Mouse (Mus musculus) small intestine, adult 2 months (tissue): Measurements from ENCODE around the gene Rilp. TPM values are rescaled to one million over a fixed set of nuclear protein-coding genes. Genes with fewer than 3 reads are reported as not detected.

Experiments
- H3K27ac ChIP-seq: fragments of 200-500 bp; 2 replicates; pipeline ENCODE4 v1.5.1; 2012; ENCODE audit warnings: low read depth, low read length, control low read depth, inconsistent platforms; ENCODE audit not compliant: insufficient read depth
- H3K27me3 ChIP-seq: fragments of 200-500 bp; 2 replicates; pipeline ENCODE4 v1.6.1; 2012; ENCODE audit warnings: mild to moderate bottlenecking, moderate library complexity, low read length, inconsistent platforms; ENCODE audit not compliant: control insufficient read depth, insufficient read depth
- H3K36me3 ChIP-seq: fragments of 200-500 bp; 2 replicates; pipeline ENCODE4 v1.6.1; 2012; ENCODE audit warnings: mild to moderate bottlenecking, low read length, control low read depth, inconsistent platforms; ENCODE audit not compliant: control insufficient read depth, insufficient read depth
- H3K4me1 ChIP-seq: fragments of 200-500 bp; 2 replicates; pipeline ENCODE4 v1.6.1; 2012; ENCODE audit warnings: low read length, inconsistent platforms, mixed read lengths; ENCODE audit not compliant: control insufficient read depth, insufficient read depth, insufficient read length
- H3K4me3 ChIP-seq: fragments of 200-500 bp; 2 replicates; pipeline ENCODE4 v1.5.1; 2012; ENCODE audit warnings: low read depth, mild to moderate bottlenecking, control low read depth, inconsistent platforms, low read length, moderate library complexity
- CTCF ChIP-seq: fragments of 200-500 bp; IDR thresholded peaks from 2 replicates; pipeline ENCODE4 v1.5.1; 2012; ENCODE audit warnings: low read depth, mild to moderate bottlenecking, control low read depth, inconsistent platforms, low read length, moderate library complexity, mixed read lengths; ENCODE audit not compliant: insufficient replicate concordance, insufficient read length; ENCODE audit errors: extremely low read depth
- POLR2A ChIP-seq: fragments of 200-500 bp; IDR thresholded peaks from 2 replicates; pipeline ENCODE4 v1.6.1; 2012; ENCODE audit warnings: low read depth, mild to moderate bottlenecking, control low read depth, inconsistent platforms, low read length, moderate library complexity
- WGBS: fragments of 180-500 bp; shearing (Covaris S2); methylation state at CpG from one replicate; pipeline ENCODE4 v1.1.7; 2018; 5-methylcytosine and 5-hydroxymethylcytosine counted together
- polyA plus RNA-seq: library from polyadenylated mRNA; depleted of rRNA; stranded (reverse); fragments of >200 nt; gene quantifications from 2 replicates; pipeline ENCODE4 v1.2.3, GENCODE M21; 2012

The Rilp gene
- polyA plus RNA-seq, 1 experiment = 15.0 TPM

- H3K27me3 ChIP-seq = no peaks in the 10 kb centered on the region
- 26% methylated on average over 4 of the region's 4 CpGs for WGBS
- TF ChIP-seq POLR2A = no peak
- H3K4me3 ChIP-seq = peak overlapping the region; percentile 97
- peaks cover 27% of the 10 kb centered on the region for H3K36me3 ChIP-seq
- H3K27ac ChIP-seq = peak overlapping the region; percentile 44
- peaks cover 30% of the 10 kb centered on the region for H3K4me1 ChIP-seq
These were observed 46.3 kb upstream of the Rilp start for GRCm38 (mm10) chr11:75463624-75464023.

- Histone ChIP-seq H3K36me3 (peaks cover 27% of the 10 kb centered on the region), H3K4me1 (peaks cover 29% of the 10 kb centered on the region), H3K27ac (no peak overlapping the region), H3K27me3 (no peaks in the 10 kb centered on the region), H3K4me3 (no peak overlapping the region)
- TF ChIP-seq POLR2A (no peak), CTCF (no peak)
- WGBS = 76% methylated on average over 6 of the region's 6 CpGs
These were observed 45.5 kb upstream of the Rilp start for GRCm38 (mm10) chr11:75464417-75464816.

- Histone ChIP-seq H3K36me3 (peaks cover 27% of the 10 kb centered on the region), H3K27ac (no peak overlapping the region), H3K4me1 (peaks cover 26% of the 10 kb centered on the region), H3K27me3 (no peaks in the 10 kb centered on the region), H3K4me3 (no peak overlapping the region)
- 78% methylated on average over 6 of the region's 6 CpGs for WGBS
- TF ChIP-seq CTCF (no peak), POLR2A (no peak)
These were observed 44.8 kb upstream of the Rilp start for GRCm38 (mm10) chr11:75465051-75465450.

- H3K36me3 ChIP-seq = peaks cover 27% of the 10 kb centered on the region
- no peak overlapping the region for H3K4me3 ChIP-seq
- 98% methylated on average over 4 of the region's 4 CpGs for WGBS
- no peak overlapping the region for H3K27ac ChIP-seq
- H3K4me1 ChIP-seq = peaks cover 27% of the 10 kb centered on the region
- no peaks in the 10 kb centered on the region for H3K27me3 ChIP-seq
- peak; percentile 33; the same call in 1 of the 2 replicates for TF ChIP-seq CTCF
- no peak for TF ChIP-seq POLR2A
These were observed 43.0 kb upstream of the Rilp start for GRCm38 (mm10) chr11:75466731-75467505.

- 0 out of 2 replicates have a peak, but pooled peaks have one; percentile 20 for TF ChIP-seq CTCF
- TF ChIP-seq POLR2A = peak; percentile 45; the same call in 1 of the 2 replicates
- Histone ChIP-seq H3K27me3 (no peaks in the 10 kb centered on the region), H3K4me1 (peaks cover 29% of the 10 kb centered on the region), H3K36me3 (peaks cover 27% of the 10 kb centered on the region), H3K4me3 (peak overlapping the region; percentile 60), H3K27ac (peak overlapping the region; percentile 0; the same call in 1 of the 2 replicates)
- WGBS = 17% methylated on average over 19 of the region's 19 CpGs
These were observed 42.2 kb upstream of the Rilp start for GRCm38 (mm10) chr11:75467512-75468215.

- H3K36me3 ChIP-seq = peaks cover 25% of the 10 kb centered on the region
- no peaks in the 10 kb centered on the region for H3K27me3 ChIP-seq
- H3K4me1 ChIP-seq = peaks cover 34% of the 10 kb centered on the region
- TF ChIP-seq CTCF = no peak
- TF ChIP-seq POLR2A = no peak
- 63% methylated on average over 7 of the region's 7 CpGs for WGBS
- peak overlapping the region; percentile 0; the same call in 1 of the 2 replicates for H3K27ac ChIP-seq
- H3K4me3 ChIP-seq = peak overlapping the region; percentile 60
These were observed 41.5 kb upstream of the Rilp start for GRCm38 (mm10) chr11:75468410-75468809.

- peaks cover 21% of the 10 kb centered on the region for H3K36me3 ChIP-seq
- peak overlapping the region; percentile 57 for H3K4me3 ChIP-seq
- TF ChIP-seq CTCF (no peak), POLR2A (no peak)
- H3K27me3 ChIP-seq = no peaks in the 10 kb centered on the region
- peak overlapping the region; percentile 75 for H3K27ac ChIP-seq
- H3K4me1 ChIP-seq = peaks cover 36% of the 10 kb centered on the region
- WGBS = 72% methylated on average over 4 of the region's 4 CpGs
These were observed 40.6 kb upstream of the Rilp start for GRCm38 (mm10) chr11:75469261-75469660.
